Mouse (Mus musculus) CH12.LX (cell line): ENCODE results near the gene Psma5. TPM values are rescaled to one million over a fixed set of nuclear protein-coding genes. Genes with fewer than 3 reads are reported as not detected.

Source experiments
- DNase-seq: peaks from one replicate; pipeline ENCODE4 v3.0.0-alpha.2; 2013; ENCODE audit errors: extremely low read depth
- H3K27ac ChIP-seq: 2 replicates; pipeline ENCODE4 v1.5.1; 2012; ENCODE audit warnings: low read depth, mild to moderate bottlenecking, control low read depth, moderate library complexity; ENCODE audit not compliant: insufficient read depth
- H3K27me3 ChIP-seq: replicated peaks from 2 replicates; pipeline ENCODE3; 2012; ENCODE audit warnings: inconsistent platforms
- H3K36me3 ChIP-seq, 2 experiments: replicated peaks in 1 of 2; 2 replicates each; pipeline versions ENCODE3 to v1.6.1; 2012; ENCODE audit warnings: inconsistent platforms in 1 of 2, low read length in 1 of 2, mild to moderate bottlenecking in 1 of 2, mixed read lengths in 1 of 2, moderate library complexity in 1 of 2; ENCODE audit not compliant: control insufficient read depth in 1 of 2, insufficient read depth in 1 of 2
- H3K4me1 ChIP-seq, 2 experiments: 2 replicates each; pipeline ENCODE4 v1.6.1; 2012; ENCODE audit warnings: inconsistent platforms in 1 of 2, moderate library complexity in 1 of 2; ENCODE audit not compliant: insufficient read depth in 2 of 2, control insufficient read depth in 1 of 2
- H3K4me2 ChIP-seq: 2 replicates; pipeline ENCODE4 v1.6.1; 2012; ENCODE audit warnings: low read depth, mild to moderate bottlenecking, control low read depth; ENCODE audit not compliant: poor library complexity, insufficient read depth, severe bottlenecking
- H3K4me3 ChIP-seq, 3 experiments: fragments of 150-350 bp in 1 of 3; sonication (generic) in 1 of 3; replicated peaks in 1 of 3; 2 replicates each; pipeline versions ENCODE3 to v1.5.1; 2011 to 2012; ENCODE audit warnings: low read depth in 2 of 3, low read length in 2 of 3, mild to moderate bottlenecking in 2 of 3, moderate library complexity in 2 of 3, control low read depth in 1 of 3, improper control_type of control experiment in 1 of 3, inconsistent platforms in 1 of 3, mixed read lengths in 1 of 3; ENCODE audit not compliant: poor library complexity in 1 of 3
- H3K79me2 ChIP-seq: replicated peaks from 2 replicates; pipeline ENCODE4 v1.6.1; 2012; ENCODE audit warnings: mild to moderate bottlenecking, moderate library complexity; ENCODE audit not compliant: control insufficient read depth, poor library complexity, insufficient read depth, severe bottlenecking; ENCODE audit errors: extremely low read depth
- H3K9ac ChIP-seq: 2 replicates; pipeline ENCODE4 v1.6.1; 2012; ENCODE audit warnings: low read depth, mild to moderate bottlenecking, control low read depth, moderate library complexity; ENCODE audit not compliant: insufficient read depth
- H3K9me3 ChIP-seq: replicated peaks from 2 replicates; pipeline ENCODE3; 2012; ENCODE audit warnings: low read length, inconsistent platforms, mixed read lengths
- BHLHE40 ChIP-seq: IDR thresholded peaks from 2 replicates; pipeline ENCODE4 v1.6.1; 2011; ENCODE audit warnings: mild to moderate bottlenecking, low read depth, low read length, improper control_type of control experiment
- CHD1 ChIP-seq: IDR thresholded peaks from 2 replicates; pipeline ENCODE4 v1.6.1; 2012; ENCODE audit warnings: low read depth, low read length, improper control_type of control experiment, inconsistent platforms
- CTCF ChIP-seq, 2 experiments: IDR thresholded peaks in 1 of 2; conservative IDR thresholded peaks in 1 of 2; 2 replicates each; pipeline ENCODE4 v1.5.1; 2011 to 2012; ENCODE audit warnings: low read depth in 2 of 2, low read length in 2 of 2, improper control_type of control experiment in 1 of 2, inconsistent platforms in 1 of 2, mild to moderate bottlenecking in 1 of 2, moderate library complexity in 1 of 2
- E2F4 ChIP-seq: IDR thresholded peaks from 2 replicates; pipeline ENCODE4 v1.6.1; 2011; ENCODE audit warnings: low read depth, low read length, improper control_type of control experiment; ENCODE audit not compliant: insufficient replicate concordance
- EP300 ChIP-seq: IDR thresholded peaks from 2 replicates; pipeline ENCODE4 v1.6.1; 2011; ENCODE audit warnings: low read length, improper control_type of control experiment
- ETS1 ChIP-seq: conservative IDR thresholded peaks from 2 replicates; pipeline ENCODE4 v1.6.1; 2012; ENCODE audit warnings: low read depth, mild to moderate bottlenecking, inconsistent platforms, low read length, improper control_type of control experiment, moderate library complexity
- GABPA ChIP-seq: IDR thresholded peaks from 2 replicates; pipeline ENCODE4 v1.6.1; 2012; ENCODE audit warnings: low read depth, low read length, improper control_type of control experiment, inconsistent platforms; ENCODE audit not compliant: insufficient replicate concordance
- HCFC1 ChIP-seq: IDR thresholded peaks from 2 replicates; pipeline ENCODE4 v1.6.1; 2012; ENCODE audit warnings: low read depth, mild to moderate bottlenecking, inconsistent platforms, low read length, improper control_type of control experiment
- IRF4 ChIP-seq: IDR thresholded peaks from 2 replicates; pipeline ENCODE4 v1.6.1; 2014; ENCODE audit warnings: low read depth, mild to moderate bottlenecking, inconsistent platforms, low read length, improper control_type of control experiment
- MAFK ChIP-seq: IDR thresholded peaks from 2 replicates; pipeline ENCODE4 v1.6.1; 2011; ENCODE audit warnings: low read length, improper control_type of control experiment; ENCODE audit not compliant: insufficient replicate concordance
- MAZ ChIP-seq: IDR thresholded peaks from 2 replicates; pipeline ENCODE4 v1.6.1; 2012; ENCODE audit warnings: low read depth, mild to moderate bottlenecking, inconsistent platforms, low read length, improper control_type of control experiment, moderate library complexity
- MEF2A ChIP-seq: IDR thresholded peaks from 2 replicates; pipeline ENCODE4 v1.6.1; 2014; ENCODE audit warnings: low read depth, mild to moderate bottlenecking, inconsistent platforms, low read length, improper control_type of control experiment, borderline replicate concordance
- MXI1 ChIP-seq: IDR thresholded peaks from 2 replicates; pipeline ENCODE4 v1.6.1; 2011; ENCODE audit warnings: mild to moderate bottlenecking, low read depth, low read length, improper control_type of control experiment
- MYC ChIP-seq: IDR thresholded peaks from 2 replicates; pipeline ENCODE4 v1.6.1; 2011; ENCODE audit warnings: low read depth, mild to moderate bottlenecking, improper control_type of control experiment, low read length
- NELFE ChIP-seq: IDR thresholded peaks from 2 replicates; pipeline ENCODE4 v1.6.1; 2011; ENCODE audit warnings: low read depth, low read length, improper control_type of control experiment
- NRF1 ChIP-seq: IDR thresholded peaks from 2 replicates; pipeline ENCODE4 v1.6.1; 2014; ENCODE audit warnings: low read depth, mild to moderate bottlenecking, inconsistent platforms, low read length, improper control_type of control experiment, moderate library complexity
- POLR2A ChIP-seq: IDR thresholded peaks from 2 replicates; pipeline ENCODE4 v1.6.1; 2011; ENCODE audit warnings: low read depth, mild to moderate bottlenecking, improper control_type of control experiment, low read length
- RAD21 ChIP-seq: IDR thresholded peaks from 2 replicates; pipeline ENCODE4 v1.6.1; 2011; ENCODE audit warnings: low read depth, mild to moderate bottlenecking, low read length, improper control_type of control experiment, moderate library complexity
- RCOR1 ChIP-seq: conservative IDR thresholded peaks from 2 replicates; pipeline ENCODE4 v1.6.1; 2012; ENCODE audit warnings: low read depth, mild to moderate bottlenecking, inconsistent platforms, low read length, improper control_type of control experiment
- SIN3A ChIP-seq: IDR thresholded peaks from 2 replicates; pipeline ENCODE4 v1.6.1; 2012; ENCODE audit warnings: low read length, improper control_type of control experiment, inconsistent platforms
- SMC3 ChIP-seq: IDR thresholded peaks from 2 replicates; pipeline ENCODE4 v1.6.1; 2011; ENCODE audit warnings: low read depth, low read length, improper control_type of control experiment
- TBP ChIP-seq: conservative IDR thresholded peaks from 2 replicates; pipeline ENCODE4 v1.6.1; 2011; ENCODE audit warnings: low read depth, low read length, improper control_type of control experiment
- USF2 ChIP-seq: conservative IDR thresholded peaks from 2 replicates; pipeline ENCODE4 v1.6.1; 2011; ENCODE audit warnings: low read depth, low read length, improper control_type of control experiment
- ZC3H11A ChIP-seq: IDR thresholded peaks from 2 replicates; pipeline ENCODE4 v1.6.1; 2012; ENCODE audit warnings: low read depth, mild to moderate bottlenecking, inconsistent platforms, low read length, improper control_type of control experiment
- ZKSCAN1 ChIP-seq: IDR thresholded peaks from 2 replicates; pipeline ENCODE4 v1.6.1; 2012; ENCODE audit warnings: low read depth, inconsistent platforms, low read length, improper control_type of control experiment, borderline replicate concordance
- dilution Hi-C: fragments of 300-500 bp; cut with MboI; formaldehyde crosslinking; loops from 2 replicates; pipeline ENCODE4 v1.14.3; 2020; ENCODE audit warnings: low sequenced_read_pairs; ENCODE audit not compliant: extremely low pct_unique_long_range_greater_than_20kb, extremely low pct_ligation_motif_present
- in situ Hi-C: fragments of 300-500 bp; cut with MboI; formaldehyde crosslinking; loops from 3 replicates; pipeline ENCODE4 v1.14.3; 2019; ENCODE audit warnings: low sequenced_read_pairs, low pct_ligation_motif_present, low pct_unique_long_range_greater_than_20kb, mixed read lengths
- polyA plus RNA-seq: library from polyadenylated mRNA; unstranded; fragments of >175 nt; gene quantifications from 2 replicates; pipeline ENCODE4 v1.2.1, GENCODE M21; 2012; ENCODE audit warnings: low read depth; ENCODE audit not compliant: insufficient read length
- total RNA-seq, 2 experiments: library from RNA; depleted of rRNA; stranded (reverse); fragments of 300-350 nt in 1 of 2; fragments of >200 nt in 1 of 2; gene quantifications; 2 replicates each; pipeline ENCODE4 v1.2.3; 2012 to 2014

Gene Psma5
- total and polyA plus RNA-seq, 3 experiments, result 245 to 341 (median 264) TPM

DNA sequence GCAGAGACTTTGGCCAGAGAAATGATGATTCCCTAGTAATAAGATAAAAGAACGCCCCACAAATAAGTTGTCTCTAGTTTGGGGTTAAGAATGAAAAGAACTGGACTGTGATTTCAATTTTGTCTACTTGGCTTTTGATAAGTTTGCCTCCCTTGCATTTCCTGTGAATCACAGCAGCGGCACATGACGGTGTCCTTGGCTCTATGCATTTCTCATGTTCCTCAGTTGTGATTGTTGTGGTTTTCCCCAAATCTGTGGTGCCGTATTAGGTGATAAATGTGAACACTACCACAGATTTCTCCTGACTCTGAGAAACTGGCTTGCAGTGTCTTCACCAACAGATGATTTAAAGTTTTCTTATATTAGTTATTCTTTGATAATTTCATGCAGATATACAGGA, 65.4 kb downstream of the Psma5 start:
- Histone ChIP-seq H3K4me2 (no peak overlapping the region), H3K27ac (no peak overlapping the region), H3K9me3 (no peaks in the 10 kb centered on the region), H3K4me1 (peaks cover 0 to 14% of the 10 kb centered on the region in 2 experiments; a peak in 2 of 4 replicates), H3K9ac (no peak overlapping the region), H3K79me2 (no peaks in the 10 kb centered on the region), H3K4me3 (no peak overlapping the region), H3K27me3 (no peaks in the 10 kb centered on the region), H3K36me3 (no peaks in the 10 kb centered on the region)
- no peak for DNase-seq
- in situ Hi-C loops (no loop called here), dilution Hi-C loops (no loop called here)
- TF ChIP-seq IRF4 (no peak), NRF1 (no peak)

- TF ChIP-seq USF2 (no peak), GABPA (no peak), ZKSCAN1 (no peak), NELFE (no peak), RAD21 (no peak), MAZ (no peak), HCFC1 (no peak), E2F4 (no peak), MXI1 (no peak), ETS1 (no peak), MYC (no peak), MEF2A (no peak)
- H3K9ac ChIP-seq, result no peak overlapping the region
- no peaks in the 10 kb centered on the region for H3K9me3 ChIP-seq
- H3K27me3 ChIP-seq, result no peaks in the 10 kb centered on the region
- H3K4me3 ChIP-seq, result no peak overlapping the region
- no peak overlapping the region for H3K27ac ChIP-seq
- peaks cover 0 to 14% of the 10 kb centered on the region in 2 experiments; a peak in 2 of 4 replicates for H3K4me1 ChIP-seq
- H3K4me2 ChIP-seq, result no peak overlapping the region
- no peaks in the 10 kb centered on the region for H3K36me3 ChIP-seq
- dilution Hi-C loops, result no loop called here
- in situ Hi-C loops, result no loop called here
- no peak for DNase-seq
- no peaks in the 10 kb centered on the region for H3K79me2 ChIP-seq
Measured at GRCm38 (mm10) chr3:108322962-108323361, 66.2 kb downstream of the Psma5 start.

GRCm38 (mm10) chr3:108324837-108325236, 68.1 kb downstream of the Psma5 start:
- no peak overlapping the region for H3K4me3 ChIP-seq
- no peaks in the 10 kb centered on the region for H3K36me3 ChIP-seq
- DNase-seq, result no peak
- no peaks in the 10 kb centered on the region for H3K79me2 ChIP-seq
- TF ChIP-seq CHD1 (no peak), BHLHE40 (no peak), POLR2A (no peak), RCOR1 (no peak), ZC3H11A (no peak), TBP (no peak), NRF1 (no peak), MAFK (no peak), EP300 (no peak), IRF4 (no peak), NELFE (no peak), SMC3 (no peak), CTCF (conservative IDR thresholded peaks at IDR 0.05 in 1 of 2, IDR thresholded peaks at IDR 0.05 in 1 of 2; ENCODE audit: low read depth in 2 of 2, low read length in 2 of 2) (no peak), SIN3A (no peak)
- no peak overlapping the region for H3K9ac ChIP-seq
- H3K4me1 ChIP-seq, result no peaks in the 10 kb centered on the region
- H3K9me3 ChIP-seq, result no peaks in the 10 kb centered on the region
- H3K27ac ChIP-seq, result no peak overlapping the region
- H3K4me2 ChIP-seq, result no peak overlapping the region
- in situ Hi-C loops, result no loop called here
- H3K27me3 ChIP-seq, result no peaks in the 10 kb centered on the region
- dilution Hi-C loops, result no loop called here
